Mouse (Mus musculus): ENCODE data around the gene Hs3st4. TPM values are rescaled to one million over a fixed set of nuclear protein-coding genes. Genes with fewer than 3 reads are reported as not detected.

Hs3st4 gene
- polyA plus RNA-seq, 1 experiment from 2014 or later, result not detected

DNA sequence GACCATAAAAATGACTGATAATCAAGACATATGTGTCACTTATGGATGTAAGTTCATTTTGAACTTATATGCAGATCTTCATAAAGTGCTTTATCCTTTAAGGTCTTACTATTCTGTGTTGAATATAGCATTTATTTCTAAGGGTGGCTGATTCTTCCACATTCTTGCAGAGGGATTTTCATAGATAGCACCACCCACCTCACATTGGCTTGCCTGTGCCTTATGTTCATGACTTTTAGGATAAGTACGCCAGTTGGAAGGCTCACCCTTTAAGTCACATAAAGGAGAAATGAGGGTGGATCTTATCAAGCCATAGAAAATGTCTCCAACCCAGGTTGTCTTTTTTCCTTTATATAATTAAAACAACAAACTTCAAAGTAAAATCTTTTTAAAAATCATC, 180.6 kb downstream of the Hs3st4 start:
- H3K4me3 ChIP-seq (ENCODE audit: low read depth, low read length), result no peak overlapping the region
- no peak overlapping the region for H3K4me2 ChIP-seq (ENCODE audit: low read length)
- ATAC-seq (replicated peaks; ENCODE audit: low FRiP score, low TSS enrichment, low read depth), result no peak
- H3K27ac ChIP-seq (ENCODE audit: low read depth), result no peak overlapping the region
- no peaks in the 10 kb centered on the region for H3K4me1 ChIP-seq (replicated peaks; ENCODE audit: control insufficient read depth, insufficient read depth, low read length)
- no peaks in the 10 kb centered on the region for H3K27me3 ChIP-seq (replicated peaks; ENCODE audit: control insufficient read depth, insufficient read depth, low read length)
- no peak overlapping the region for H3K9ac ChIP-seq (ENCODE audit: low read length)
- no peaks in the 10 kb centered on the region for H3K9me3 ChIP-seq (ENCODE audit: control insufficient read depth, low read length)
- DNase-seq (ENCODE audit: low spot score), result no peak
- WGBS, result 88% methylated on average over 1 of the region's 1 CpGs
- no peaks in the 10 kb centered on the region for H3K36me3 ChIP-seq (ENCODE audit: control insufficient read depth, insufficient read depth, low read length)

DNA sequence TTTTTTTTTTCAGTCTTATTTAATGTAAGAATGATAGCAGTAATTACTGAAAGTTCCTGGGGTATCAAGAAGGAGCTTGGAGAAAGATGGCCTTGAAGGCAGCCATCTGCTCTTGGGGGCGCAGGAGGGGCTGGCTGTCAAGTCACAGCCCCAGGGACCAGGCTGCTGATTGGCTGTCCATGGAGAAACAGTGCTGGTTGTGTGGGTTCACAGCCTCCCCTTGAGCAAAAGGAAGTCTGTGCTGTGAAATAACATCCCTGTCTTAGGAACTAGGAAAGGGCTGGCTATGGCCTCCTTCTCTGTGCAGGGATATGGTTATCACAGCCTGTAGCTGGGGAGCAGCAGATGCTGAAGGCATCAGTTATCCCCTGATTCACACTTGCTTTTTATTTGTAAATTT, 183.6 kb downstream of the Hs3st4 start:
- no peak for DNase-seq (ENCODE audit: low spot score)
- 56% methylated on average over 1 of the region's 1 CpGs for WGBS

DNA sequence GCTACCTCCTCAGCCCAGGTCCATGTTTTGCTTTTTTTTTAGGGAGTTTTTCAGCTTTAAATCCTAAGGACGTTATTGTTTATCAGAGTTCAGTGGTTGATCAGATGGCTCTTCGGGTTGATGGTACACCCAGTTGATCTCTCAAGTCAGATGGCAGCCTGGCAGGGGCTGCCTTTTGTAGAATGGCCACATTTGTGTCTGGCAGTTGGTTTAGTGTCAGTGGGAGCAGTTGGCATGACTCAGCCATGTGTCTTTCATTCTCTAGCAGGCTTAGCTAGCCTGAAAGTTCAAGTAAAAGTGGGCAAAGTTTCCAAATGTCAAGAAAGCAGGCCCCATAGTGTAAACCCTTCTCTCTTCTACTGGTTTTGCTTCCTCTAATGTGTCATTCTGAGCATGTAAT, 186.1 kb downstream of the Hs3st4 start:
- no peak overlapping the region for H3K4me2 ChIP-seq (ENCODE audit: low read length)
- ATAC-seq (replicated peaks; ENCODE audit: low FRiP score, low TSS enrichment, low read depth) (no peak), DNase-seq (ENCODE audit: low spot score) (no peak)
- no peak overlapping the region for H3K9ac ChIP-seq (ENCODE audit: low read length)
- no peaks in the 10 kb centered on the region for H3K9me3 ChIP-seq (ENCODE audit: control insufficient read depth, low read length)
- no peak overlapping the region for H3K27ac ChIP-seq (ENCODE audit: low read depth)
- no peaks in the 10 kb centered on the region for H3K27me3 ChIP-seq (replicated peaks; ENCODE audit: control insufficient read depth, insufficient read depth, low read length)
- no peaks in the 10 kb centered on the region for H3K36me3 ChIP-seq (ENCODE audit: control insufficient read depth, insufficient read depth, low read length)
- 88% methylated on average over 2 of the region's 2 CpGs for WGBS
- no peaks in the 10 kb centered on the region for H3K4me1 ChIP-seq (replicated peaks; ENCODE audit: control insufficient read depth, insufficient read depth, low read length)
- H3K4me3 ChIP-seq (ENCODE audit: low read depth, low read length), result no peak overlapping the region

More for the DNA sequence above, 183.6 kb downstream of the Hs3st4 start:
- Histone ChIP-seq H3K4me3 (ENCODE audit: low read depth, low read length) (no peak overlapping the region), H3K27me3 (replicated peaks; ENCODE audit: control insufficient read depth, insufficient read depth, low read length) (no peaks in the 10 kb centered on the region), H3K9me3 (ENCODE audit: control insufficient read depth, low read length) (no peaks in the 10 kb centered on the region), H3K36me3 (ENCODE audit: control insufficient read depth, insufficient read depth, low read length) (no peaks in the 10 kb centered on the region), H3K4me2 (ENCODE audit: low read length) (no peak overlapping the region), H3K27ac (ENCODE audit: low read depth) (no peak overlapping the region), H3K4me1 (replicated peaks; ENCODE audit: control insufficient read depth, insufficient read depth, low read length) (no peaks in the 10 kb centered on the region), H3K9ac (ENCODE audit: low read length) (no peak overlapping the region)
- ATAC-seq (replicated peaks; ENCODE audit: low FRiP score, low TSS enrichment, low read depth), result no peak

DNA sequence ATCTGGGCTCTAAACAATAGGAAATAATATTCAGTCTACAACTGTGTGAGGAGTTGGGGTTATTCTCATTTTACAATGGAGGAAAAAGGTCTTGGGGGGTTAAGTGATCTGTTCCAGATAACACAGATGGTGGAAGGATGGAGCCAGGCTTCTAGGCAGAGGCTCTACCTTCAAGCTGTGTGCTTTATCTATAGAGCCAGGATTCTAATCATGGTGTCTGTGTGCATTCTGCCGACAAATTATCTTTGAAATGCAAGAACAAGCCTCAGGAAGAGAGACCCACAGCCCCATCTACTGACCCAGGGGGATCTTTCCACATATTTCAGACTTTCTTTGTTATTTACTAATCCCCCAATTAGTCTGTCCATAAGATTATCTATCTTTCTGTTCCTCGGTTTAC, 187.3 kb downstream of the Hs3st4 start:
- no peaks in the 10 kb centered on the region for H3K36me3 ChIP-seq (ENCODE audit: control insufficient read depth, insufficient read depth, low read length)
- H3K4me2 ChIP-seq (ENCODE audit: low read length), result no peak overlapping the region
- no peak overlapping the region for H3K27ac ChIP-seq (ENCODE audit: low read depth)
- 88% methylated on average over 2 of the region's 2 CpGs for WGBS
- H3K9ac ChIP-seq (ENCODE audit: low read length), result no peak overlapping the region
- no peaks in the 10 kb centered on the region for H3K27me3 ChIP-seq (replicated peaks; ENCODE audit: control insufficient read depth, insufficient read depth, low read length)
- no peak overlapping the region for H3K4me3 ChIP-seq (ENCODE audit: low read depth, low read length)
- H3K4me1 ChIP-seq (replicated peaks; ENCODE audit: control insufficient read depth, insufficient read depth, low read length), result no peaks in the 10 kb centered on the region
- no peaks in the 10 kb centered on the region for H3K9me3 ChIP-seq (ENCODE audit: control insufficient read depth, low read length)
- ATAC-seq (replicated peaks; ENCODE audit: low FRiP score, low TSS enrichment, low read depth) (no peak), DNase-seq (ENCODE audit: low spot score) (no peak)

DNA sequence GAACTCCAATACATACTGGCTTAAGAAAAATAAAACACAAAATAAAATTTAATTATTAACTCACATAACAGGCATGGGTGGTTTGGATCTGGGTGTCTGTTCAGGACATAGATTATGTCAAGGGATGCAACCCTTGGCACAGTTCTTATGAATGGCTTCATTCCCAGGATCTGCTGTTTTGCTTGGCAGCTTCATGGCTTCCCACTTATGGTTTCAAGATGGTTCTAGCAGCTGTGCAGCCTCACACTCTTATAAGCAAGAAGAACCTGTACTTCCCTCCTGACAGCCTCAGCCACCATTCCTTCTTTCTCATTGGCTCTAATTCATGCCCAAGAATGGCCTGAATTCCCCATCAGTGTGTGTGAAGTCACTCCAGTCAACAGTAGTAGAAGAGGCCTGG, 189.3 kb downstream of the Hs3st4 start:
- Histone ChIP-seq H3K27me3 (replicated peaks; ENCODE audit: control insufficient read depth, insufficient read depth, low read length) (no peaks in the 10 kb centered on the region), H3K27ac (ENCODE audit: low read depth) (no peak overlapping the region), H3K36me3 (ENCODE audit: control insufficient read depth, insufficient read depth, low read length) (no peaks in the 10 kb centered on the region), H3K4me1 (replicated peaks; ENCODE audit: control insufficient read depth, insufficient read depth, low read length) (no peaks in the 10 kb centered on the region), H3K9ac (ENCODE audit: low read length) (no peak overlapping the region), H3K4me3 (ENCODE audit: low read depth, low read length) (no peak overlapping the region), H3K4me2 (ENCODE audit: low read length) (no peak overlapping the region), H3K9me3 (ENCODE audit: control insufficient read depth, low read length) (no peaks in the 10 kb centered on the region)
- ATAC-seq (replicated peaks; ENCODE audit: low FRiP score, low TSS enrichment, low read depth) (no peak), DNase-seq (ENCODE audit: low spot score) (no peak)

DNA sequence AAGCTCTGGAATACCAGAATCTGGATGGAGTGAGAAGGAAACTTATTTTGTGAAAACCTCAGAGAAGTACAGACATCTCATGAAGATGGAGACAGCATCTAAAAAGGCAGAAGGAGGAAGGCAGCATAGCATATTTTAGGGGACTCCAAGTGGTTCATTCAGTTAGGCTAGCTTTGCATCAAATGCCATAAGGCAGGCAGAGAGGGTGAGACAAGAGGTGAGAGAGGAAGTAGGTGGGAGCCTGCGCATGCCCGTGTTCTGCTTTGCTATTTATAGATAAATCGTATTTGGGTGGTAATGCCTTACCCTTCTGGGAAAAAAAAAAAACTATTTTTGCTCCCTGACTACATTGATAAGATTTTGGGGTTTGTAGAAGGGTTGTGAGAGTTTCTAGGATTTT, 198.3 kb downstream of the Hs3st4 start:
- no peaks in the 10 kb centered on the region; the same call in 1 of the 2 replicates for H3K4me1 ChIP-seq (replicated peaks; ENCODE audit: control insufficient read depth, insufficient read depth, low read length)
- H3K36me3 ChIP-seq (ENCODE audit: control insufficient read depth, insufficient read depth, low read length), result no peaks in the 10 kb centered on the region
- H3K27ac ChIP-seq (ENCODE audit: low read depth), result no peak overlapping the region
- WGBS, result 95% methylated on average over 3 of the region's 3 CpGs
- DNase-seq (ENCODE audit: low spot score), result no peak
- H3K4me2 ChIP-seq (ENCODE audit: low read length), result no peak overlapping the region
- no peak for ATAC-seq (replicated peaks; ENCODE audit: low FRiP score, low TSS enrichment, low read depth)
- no peaks in the 10 kb centered on the region for H3K9me3 ChIP-seq (ENCODE audit: control insufficient read depth, low read length)
- no peak overlapping the region for H3K4me3 ChIP-seq (ENCODE audit: low read depth, low read length)
- H3K27me3 ChIP-seq (replicated peaks; ENCODE audit: control insufficient read depth, insufficient read depth, low read length), result no peaks in the 10 kb centered on the region
- no peak overlapping the region for H3K9ac ChIP-seq (ENCODE audit: low read length)

DNA sequence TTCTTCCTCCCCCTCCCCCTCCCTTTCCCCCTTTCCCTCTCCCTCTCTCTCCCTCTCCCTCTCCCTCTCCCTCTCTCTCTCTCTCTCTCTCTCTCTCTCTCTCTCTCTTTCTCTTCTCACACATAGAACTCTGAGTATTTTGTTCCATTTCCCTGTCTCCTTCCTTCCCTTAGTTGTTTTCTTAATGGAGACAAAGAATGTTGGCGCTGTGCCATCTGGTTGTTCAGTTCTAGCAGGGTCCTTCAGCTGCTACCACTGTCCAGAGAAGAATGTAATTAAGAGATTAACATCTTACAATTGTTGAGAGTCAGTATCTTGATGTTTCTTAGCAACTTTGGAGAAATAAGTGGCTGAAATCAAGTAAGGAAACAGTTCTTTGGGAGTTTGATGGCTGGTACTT, 202.0 kb downstream of the Hs3st4 start:
- no peak for DNase-seq (ENCODE audit: low spot score)
- Histone ChIP-seq H3K9me3 (ENCODE audit: control insufficient read depth, low read length) (no peaks in the 10 kb centered on the region), H3K27ac (ENCODE audit: low read depth) (no peak overlapping the region), H3K9ac (ENCODE audit: low read length) (no peak overlapping the region), H3K4me2 (ENCODE audit: low read length) (no peak overlapping the region), H3K27me3 (replicated peaks; ENCODE audit: control insufficient read depth, insufficient read depth, low read length) (no peaks in the 10 kb centered on the region), H3K4me1 (replicated peaks; ENCODE audit: control insufficient read depth, insufficient read depth, low read length) (no peaks in the 10 kb centered on the region; the same call in 1 of the 2 replicates), H3K36me3 (ENCODE audit: control insufficient read depth, insufficient read depth, low read length) (no peaks in the 10 kb centered on the region), H3K4me3 (ENCODE audit: low read depth, low read length) (no peak overlapping the region)
- ATAC-seq (replicated peaks; ENCODE audit: low FRiP score, low TSS enrichment, low read depth), result no peak
- 59% methylated on average over 1 of the region's 1 CpGs for WGBS

DNA sequence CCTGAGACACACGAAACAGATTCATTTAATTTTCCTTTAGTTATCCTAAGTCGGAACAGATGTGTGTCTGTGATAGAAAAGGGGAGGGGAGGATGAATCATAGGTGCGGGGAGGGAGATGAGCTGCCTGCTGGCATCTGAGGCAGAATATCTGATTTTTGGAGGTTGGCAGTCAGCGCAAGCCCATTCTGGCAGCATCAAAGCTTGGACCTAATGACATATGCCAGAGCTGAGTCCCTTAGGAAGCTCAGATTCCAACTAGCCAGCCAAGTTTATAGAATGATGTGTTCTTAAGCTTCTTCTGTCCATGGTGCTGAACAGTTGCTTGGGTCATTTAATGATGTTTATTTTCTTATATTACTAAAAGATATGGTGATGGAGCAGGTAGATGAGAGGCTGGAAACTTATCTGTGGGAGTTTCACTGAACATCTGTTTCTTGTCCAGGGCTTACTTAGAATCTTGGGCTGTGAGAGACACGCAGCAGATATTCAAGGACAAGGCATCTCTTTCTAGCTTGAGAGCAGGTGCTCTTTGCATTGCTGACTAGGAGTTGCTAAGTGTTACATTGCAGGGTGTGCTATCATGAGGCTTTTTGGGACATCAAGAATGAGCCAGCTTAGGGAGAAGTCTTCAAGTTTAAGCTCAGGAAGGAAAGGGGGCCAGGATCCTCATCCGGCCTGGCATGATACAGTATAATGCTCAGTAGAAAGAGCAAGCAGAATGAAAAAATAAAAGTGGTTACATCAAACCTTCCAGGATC, 216.3 kb downstream of the Hs3st4 start:
- ATAC-seq (replicated peaks; ENCODE audit: low FRiP score, low TSS enrichment, low read depth), result no peak
- no peak overlapping the region for H3K4me2 ChIP-seq (ENCODE audit: low read length)
- no peak overlapping the region for H3K4me3 ChIP-seq (ENCODE audit: low read depth, low read length)
- no peak for DNase-seq (ENCODE audit: low spot score)
- 74% methylated on average over 6 of the region's 6 CpGs for WGBS
- no peak overlapping the region for H3K9ac ChIP-seq (ENCODE audit: low read length)
- H3K9me3 ChIP-seq (ENCODE audit: control insufficient read depth, low read length), result no peaks in the 10 kb centered on the region
- no peaks in the 10 kb centered on the region for H3K27me3 ChIP-seq (replicated peaks; ENCODE audit: control insufficient read depth, insufficient read depth, low read length)
- no peak overlapping the region for H3K27ac ChIP-seq (ENCODE audit: low read depth)
- no peaks in the 10 kb centered on the region for H3K4me1 ChIP-seq (replicated peaks; ENCODE audit: control insufficient read depth, insufficient read depth, low read length)
- H3K36me3 ChIP-seq (ENCODE audit: control insufficient read depth, insufficient read depth, low read length), result no peaks in the 10 kb centered on the region

DNA sequence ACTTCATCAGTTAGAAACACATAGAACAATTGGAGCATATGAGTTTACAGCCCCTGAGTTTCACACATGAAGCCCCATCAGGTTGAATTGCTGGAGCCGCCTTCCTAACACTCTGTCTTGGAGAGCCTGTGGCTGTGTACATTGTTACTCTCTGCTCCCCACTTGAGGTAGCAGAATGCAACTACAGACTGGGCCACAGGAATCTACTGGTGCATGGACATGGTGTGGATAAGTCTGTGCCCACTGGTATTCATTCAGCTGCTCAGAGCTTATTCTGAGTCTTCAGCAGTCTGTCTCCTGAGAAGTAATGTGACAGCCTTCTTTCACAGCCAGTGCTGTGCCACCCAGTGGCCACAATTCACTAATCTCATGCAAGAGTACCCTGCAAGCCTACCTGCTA, 234.3 kb downstream of the Hs3st4 start:
- Histone ChIP-seq H3K4me3 (ENCODE audit: low read depth, low read length) (no peak overlapping the region), H3K4me1 (replicated peaks; ENCODE audit: control insufficient read depth, insufficient read depth, low read length) (no peaks in the 10 kb centered on the region), H3K27ac (ENCODE audit: low read depth) (no peak overlapping the region), H3K4me2 (ENCODE audit: low read length) (no peak overlapping the region), H3K27me3 (replicated peaks; ENCODE audit: control insufficient read depth, insufficient read depth, low read length) (no peaks in the 10 kb centered on the region), H3K36me3 (ENCODE audit: control insufficient read depth, insufficient read depth, low read length) (no peaks in the 10 kb centered on the region), H3K9ac (ENCODE audit: low read length) (no peak overlapping the region), H3K9me3 (ENCODE audit: control insufficient read depth, low read length) (no peaks in the 10 kb centered on the region)
- 81% methylated on average over 1 of the region's 1 CpGs for WGBS
- ATAC-seq (replicated peaks; ENCODE audit: low FRiP score, low TSS enrichment, low read depth) (no peak), DNase-seq (ENCODE audit: low spot score) (no peak)

Measured in intestine, embryonic 14.5 days (tissue).